Mouse (Mus musculus) liver, postnatal 0 days (tissue): ENCODE data around the gene Vars2. TPM values are rescaled to one million over a fixed set of nuclear protein-coding genes. Genes with fewer than 3 reads are reported as not detected.
A peak's percentile ranks its signal among the peaks of the same experiment; 100 is the strongest.

Source experiments
- ATAC-seq: fragments of 200-750 bp; cut with Nextera tagmentation; 2 replicates; pipeline ENCODE4 v1.8.0; 2017; ENCODE audit warnings: mild to moderate bottlenecking, moderate library complexity
- DNase-seq: peaks from one replicate; pipeline ENCODE4 v3.0.0-alpha.2; 2016
- H3K27ac ChIP-seq: fragments of 300-500 bp; sonication (generic); 2 replicates; pipeline ENCODE4 v1.5.1; 2014; ENCODE audit warnings: antibody characterized with exemption, moderate library complexity, mild to moderate bottlenecking, low read depth
- H3K27me3 ChIP-seq: fragments of 300-500 bp; sonication (generic); 2 replicates; pipeline ENCODE4 v1.6.1; 2014; ENCODE audit warnings: low read length, control low read depth, mixed read lengths; ENCODE audit not compliant: insufficient read depth
- H3K36me3 ChIP-seq: fragments of 300-500 bp; sonication (generic); replicated peaks from 2 replicates; pipeline ENCODE4 v1.6.1; 2014; ENCODE audit warnings: mild to moderate bottlenecking, control low read depth, low read length, moderate library complexity, mixed read lengths; ENCODE audit not compliant: insufficient read depth
- H3K4me1 ChIP-seq: fragments of 300-500 bp; sonication (generic); 2 replicates; pipeline ENCODE4 v1.6.1; 2014; ENCODE audit warnings: antibody characterized with exemption, mild to moderate bottlenecking, control low read depth; ENCODE audit not compliant: insufficient read depth
- H3K4me2 ChIP-seq: fragments of 300-500 bp; sonication (generic); 2 replicates; pipeline ENCODE4 v1.6.1; 2014; ENCODE audit warnings: low read depth, mild to moderate bottlenecking, low read length, moderate library complexity, mixed read lengths
- H3K4me3 ChIP-seq: fragments of 300-500 bp; sonication (generic); 2 replicates; pipeline ENCODE4 v1.5.1; 2014; ENCODE audit warnings: low read depth, low read length
- H3K9ac ChIP-seq: fragments of 300-500 bp; sonication (generic); replicated peaks from 2 replicates; pipeline ENCODE4 v1.6.1; 2014; ENCODE audit warnings: mild to moderate bottlenecking, moderate library complexity
- H3K9me3 ChIP-seq: fragments of 300-500 bp; sonication (generic); 2 replicates; pipeline ENCODE4 v1.6.1; 2016; ENCODE audit warnings: mild to moderate bottlenecking, control low read depth, low read length, mixed read lengths
- CTCF ChIP-seq: sonication (generic); IDR thresholded peaks from 2 replicates; pipeline ENCODE4 v1.5.1; 2016; ENCODE audit warnings: antibody characterized with exemption, low read depth
- EP300 ChIP-seq: IDR thresholded peaks from 2 replicates; pipeline ENCODE4 v1.6.1; 2016; ENCODE audit warnings: antibody characterized with exemption, low read depth, mild to moderate bottlenecking
- WGBS: fragments of 180-500 bp; shearing (Covaris S2); extraction: QIAGEN DNeasy Blood & Tissue Kit; methylation state at CpG from one replicate; pipeline ENCODE4 v1.1.7; 2014; ENCODE audit not compliant: insufficient replicate concordance; 5-methylcytosine and 5-hydroxymethylcytosine counted together
- polyA plus RNA-seq: library from polyadenylated mRNA; unstranded; fragments of >200 nt; fragmentation: Nextera tagmentation; extraction: Ambion mirVana; gene quantifications from 2 replicates; pipeline ENCODE4 v1.2.1, GENCODE M21; 2015

Vars2 gene
- polyA plus RNA-seq, result 4.6 and 5.0 TPM in 2 replicates

DNA sequence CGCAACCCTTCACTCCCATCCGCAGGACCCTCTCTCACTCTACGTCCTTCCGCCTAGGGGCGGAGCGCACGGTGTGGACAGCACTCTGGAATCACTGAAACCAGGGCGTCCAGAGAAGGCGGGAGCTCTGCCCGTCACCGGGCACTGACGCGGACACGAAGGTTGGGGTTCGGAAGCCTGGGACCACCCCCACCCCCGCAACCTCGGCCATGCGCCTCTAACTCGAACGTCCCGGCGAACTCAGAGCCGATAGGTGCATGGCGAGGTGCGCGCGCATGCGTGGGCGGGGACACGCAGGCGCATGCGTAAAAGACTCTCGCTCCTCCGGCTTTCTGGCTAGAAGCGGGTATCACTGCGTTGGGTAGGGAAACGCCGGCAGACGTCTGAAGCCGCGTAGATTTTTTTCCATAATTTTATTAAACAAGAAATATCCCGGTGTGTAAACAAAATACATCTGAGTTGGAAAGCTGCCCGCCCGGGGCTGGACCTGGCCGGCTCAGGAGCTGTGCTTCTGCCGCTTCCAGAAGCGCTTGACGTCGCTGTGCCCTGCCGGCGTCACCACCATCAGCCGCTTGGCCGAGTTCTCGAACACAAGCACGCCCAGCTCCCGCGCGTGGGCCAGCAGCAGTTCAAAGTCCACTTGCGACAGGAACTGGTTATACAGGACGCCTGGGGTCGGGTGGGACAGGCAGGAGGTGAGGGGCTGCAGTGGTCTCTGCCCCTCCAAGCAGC is at the start of gene Vars2:
TSS of gene Vars2 (minus strand) at position 259 of the 732 bp plus-strand sequence.
- under 1% methylated on average over 61 of the region's 61 CpGs for WGBS
- ATAC-seq (peak; percentile 90), DNase-seq (peak; percentile 97)

GRCm38 (mm10) chr17:35717080-35717479 is 49.7 kb upstream of the Vars2 start:
- Histone ChIP-seq H3K9ac (no peak overlapping the region), H3K4me1 (no peaks in the 10 kb centered on the region), H3K27me3 (no peaks in the 10 kb centered on the region), H3K4me3 (no peak overlapping the region), H3K4me2 (no peak overlapping the region), H3K9me3 (no peaks in the 10 kb centered on the region), H3K27ac (no peak overlapping the region), H3K36me3 (no peaks in the 10 kb centered on the region)
- ATAC-seq, result no peak
- TF ChIP-seq EP300 (no peak), CTCF (no peak)
- DNase-seq, result no peak
- 73% methylated on average over 6 of the region's 6 CpGs for WGBS

More for the DNA sequence above, at the start of gene Vars2:
- Histone ChIP-seq H3K27me3 (no peaks in the 10 kb centered on the region), H3K4me3 (peak within 1 kb of the TSS; percentile 78), H3K36me3 (peaks cover 11% of the 10 kb centered on the region; the same call in 1 of the 2 replicates), H3K9ac (peak within 1 kb of the TSS; percentile 76), H3K27ac (peak within 1 kb of the TSS; percentile 41), H3K4me2 (peak within 1 kb of the TSS; percentile 94), H3K9me3 (no peaks in the 10 kb centered on the region), H3K4me1 (peaks cover 8% of the 10 kb centered on the region; the same call in 1 of the 2 replicates)
- TF ChIP-seq EP300 (no peak), CTCF (no peak)

DNA sequence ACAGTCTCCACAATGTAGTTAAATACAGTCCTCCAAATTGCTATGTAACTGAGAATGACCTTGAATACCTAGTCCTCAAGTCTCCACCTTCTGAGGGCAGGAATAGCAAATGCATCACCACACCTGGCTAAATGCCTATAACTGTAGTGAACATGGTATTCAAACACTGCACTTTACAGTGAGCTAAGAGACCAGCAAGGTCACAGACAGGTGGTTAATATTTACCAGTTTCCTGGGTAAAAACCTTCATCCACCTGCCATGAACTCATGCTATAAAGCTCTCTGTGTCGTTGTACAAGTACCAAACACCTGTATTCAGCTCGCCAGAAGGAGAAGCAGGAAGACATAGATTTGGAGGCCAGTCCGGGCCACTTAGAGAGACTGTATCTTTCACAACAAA is 48.7 kb upstream of the Vars2 start:
- WGBS, result 59% methylated on average over 3 of the region's 3 CpGs

DNA sequence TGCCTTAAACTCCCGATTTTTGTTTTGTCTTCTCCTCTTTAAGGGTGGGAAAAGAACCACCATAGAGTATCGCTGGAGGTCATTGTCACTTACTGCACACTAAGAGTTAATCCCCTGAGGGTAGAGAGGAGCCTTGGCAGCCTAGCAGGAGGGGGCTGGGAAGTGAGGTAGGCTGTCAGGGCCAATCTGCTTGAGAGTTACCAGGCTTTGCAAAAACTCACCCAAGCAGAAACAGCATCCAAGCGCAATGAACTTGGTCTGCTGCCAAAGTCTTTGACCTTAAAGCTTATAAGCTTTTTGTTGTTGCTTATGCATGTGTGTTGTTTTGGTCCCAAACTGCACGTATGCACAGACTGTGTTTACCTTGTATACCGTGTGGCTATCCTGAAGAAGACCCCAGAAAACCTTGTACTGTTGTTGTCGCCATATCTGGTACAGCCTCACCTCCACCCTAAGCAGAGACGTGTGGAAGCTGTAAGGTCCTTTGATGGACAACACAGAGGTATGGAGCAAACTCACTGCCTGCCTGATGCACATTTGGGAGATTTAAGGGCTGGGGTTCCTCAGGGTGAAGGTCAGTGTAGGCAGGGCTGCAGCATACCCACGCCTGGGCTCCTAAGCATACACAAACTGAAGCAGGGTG is 43.4 kb upstream of the Vars2 start:
- WGBS, result 42% methylated on average over 8 of the region's 8 CpGs
- no peak for DNase-seq
- H3K27ac ChIP-seq, result no peak overlapping the region

More for the DNA sequence above, 48.7 kb upstream of the Vars2 start:
- no peak overlapping the region for H3K9ac ChIP-seq
- no peak overlapping the region for H3K27ac ChIP-seq
- no peaks in the 10 kb centered on the region for H3K27me3 ChIP-seq
- ATAC-seq (peak; percentile 55), DNase-seq (no peak)
- no peaks in the 10 kb centered on the region for H3K36me3 ChIP-seq
- TF ChIP-seq EP300 (no peak), CTCF (no peak)
- no peaks in the 10 kb centered on the region for H3K9me3 ChIP-seq
- no peak overlapping the region for H3K4me3 ChIP-seq
- no peak overlapping the region for H3K4me2 ChIP-seq
- H3K4me1 ChIP-seq, result 0 out of 2 replicates have a peak, but pooled peaks cover 2% of the 10 kb centered on the region

GRCm38 (mm10) chr17:35708611-35709010 is 41.2 kb upstream of the Vars2 start:
- H3K9ac ChIP-seq, result no peak overlapping the region
- ATAC-seq (peak; percentile 50; the same call in 1 of the 2 replicates), DNase-seq (no peak)
- H3K4me2 ChIP-seq, result no peak overlapping the region
- no peaks in the 10 kb centered on the region for H3K9me3 ChIP-seq
- H3K27me3 ChIP-seq, result peaks cover 6% of the 10 kb centered on the region
- H3K4me1 ChIP-seq, result 0 out of 2 replicates have a peak, but pooled peaks cover 5% of the 10 kb centered on the region
- H3K4me3 ChIP-seq, result no peak overlapping the region
- no peaks in the 10 kb centered on the region for H3K36me3 ChIP-seq
- peak overlapping the region; percentile 22; the same call in 1 of the 2 replicates for H3K27ac ChIP-seq
- TF ChIP-seq EP300, result no peak
- TF ChIP-seq CTCF, result no peak
- WGBS, result 61% methylated on average over 2 of the region's 2 CpGs

More for the DNA sequence above, 43.4 kb upstream of the Vars2 start:
- Histone ChIP-seq H3K9ac (no peak overlapping the region), H3K4me1 (0 out of 2 replicates have a peak, but pooled peaks cover 5% of the 10 kb centered on the region), H3K4me2 (no peak overlapping the region), H3K36me3 (no peaks in the 10 kb centered on the region), H3K27me3 (no peaks in the 10 kb centered on the region), H3K9me3 (no peaks in the 10 kb centered on the region), H3K4me3 (no peak overlapping the region)
- TF ChIP-seq EP300, result no peak
- no peak for TF ChIP-seq CTCF
- ATAC-seq, result no peak

DNA sequence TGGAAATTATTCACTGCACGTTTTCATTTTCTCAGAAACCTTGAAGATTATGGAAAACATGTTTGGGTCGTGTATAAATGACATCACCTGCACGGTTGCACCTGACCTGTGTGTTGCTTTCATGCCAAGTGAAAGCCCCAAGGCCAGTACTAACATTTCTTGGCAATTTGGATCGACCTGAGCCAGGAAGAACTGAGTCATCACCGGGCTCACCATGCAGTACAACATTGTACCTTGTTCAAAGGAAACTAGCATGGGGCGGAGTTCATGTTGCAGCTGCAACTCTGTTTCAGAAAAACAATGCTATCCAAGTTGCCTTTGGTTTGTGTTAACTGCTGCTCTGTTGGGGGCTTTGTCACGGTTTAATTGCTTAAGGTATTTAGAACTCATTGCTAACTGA is 40.5 kb upstream of the Vars2 start:
- WGBS, result 51% methylated on average over 7 of the region's 7 CpGs
- Histone ChIP-seq H3K4me3 (no peak overlapping the region), H3K27me3 (peaks cover 10% of the 10 kb centered on the region), H3K9me3 (no peaks in the 10 kb centered on the region), H3K9ac (no peak overlapping the region), H3K4me1 (0 out of 2 replicates have a peak, but pooled peaks cover 5% of the 10 kb centered on the region), H3K4me2 (no peak overlapping the region), H3K27ac (peak overlapping the region; percentile 22; the same call in 1 of the 2 replicates), H3K36me3 (no peaks in the 10 kb centered on the region)
- peak; percentile 21; the same call in 1 of the 2 replicates for ATAC-seq
- DNase-seq, result no peak
- TF ChIP-seq EP300 (0 out of 2 replicates have a peak, but pooled peaks have one; percentile 17), CTCF (no peak)
